Mouse (Mus musculus): ENCODE results near the gene Stab2. TPM values are rescaled to one million over a fixed set of nuclear protein-coding genes. Genes with fewer than 3 reads are reported as not detected.

Gene Stab2
- polyA plus RNA-seq, 1 experiment from 2014 or later, result 0.08 TPM

DNA sequence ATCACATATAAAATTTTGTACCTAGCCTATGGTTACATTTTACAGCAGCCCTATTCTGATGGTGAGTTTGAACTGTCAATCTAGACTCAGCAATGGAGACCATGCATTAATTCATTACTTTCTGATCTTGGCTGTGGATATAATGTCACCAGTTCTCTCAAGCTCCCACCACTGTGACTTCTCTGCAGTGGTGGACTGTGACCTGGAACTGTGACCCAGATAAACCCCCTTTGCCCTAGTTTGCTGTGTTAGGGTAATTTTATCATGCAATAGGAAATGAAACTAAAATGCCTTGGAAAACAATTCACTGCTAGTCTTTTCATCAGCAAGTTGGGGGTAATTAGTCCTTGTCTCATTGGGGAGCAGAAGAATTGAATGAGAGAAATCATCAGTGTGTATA is 126.4 kb downstream of the Stab2 start:
- ATAC-seq (replicated peaks), result no peak
- H3K4me1 ChIP-seq, result no peaks in the 10 kb centered on the region
- H3K27ac ChIP-seq (replicated peaks), result no peak overlapping the region
- no peaks in the 10 kb centered on the region for H3K9me3 ChIP-seq
- no peak overlapping the region for H3K4me3 ChIP-seq
- no peaks in the 10 kb centered on the region for H3K36me3 ChIP-seq
- no peaks in the 10 kb centered on the region for H3K27me3 ChIP-seq
- no peak overlapping the region for H3K4me2 ChIP-seq (replicated peaks)
- no peak overlapping the region for H3K9ac ChIP-seq (replicated peaks)

GRCm38 (mm10) chr10:86880071-86880806 is 127.6 kb downstream of the Stab2 start:
- no peak overlapping the region for H3K4me3 ChIP-seq
- ATAC-seq (replicated peaks), result no peak
- no peaks in the 10 kb centered on the region for H3K9me3 ChIP-seq
- H3K27ac ChIP-seq (replicated peaks), result no peak overlapping the region
- no peak overlapping the region for H3K4me2 ChIP-seq (replicated peaks)
- H3K4me1 ChIP-seq, result no peaks in the 10 kb centered on the region
- no peaks in the 10 kb centered on the region for H3K27me3 ChIP-seq
- no peak overlapping the region for H3K9ac ChIP-seq (replicated peaks)
- no peaks in the 10 kb centered on the region for H3K36me3 ChIP-seq
- 51% methylated on average over 5 of the region's 5 CpGs for WGBS

DNA sequence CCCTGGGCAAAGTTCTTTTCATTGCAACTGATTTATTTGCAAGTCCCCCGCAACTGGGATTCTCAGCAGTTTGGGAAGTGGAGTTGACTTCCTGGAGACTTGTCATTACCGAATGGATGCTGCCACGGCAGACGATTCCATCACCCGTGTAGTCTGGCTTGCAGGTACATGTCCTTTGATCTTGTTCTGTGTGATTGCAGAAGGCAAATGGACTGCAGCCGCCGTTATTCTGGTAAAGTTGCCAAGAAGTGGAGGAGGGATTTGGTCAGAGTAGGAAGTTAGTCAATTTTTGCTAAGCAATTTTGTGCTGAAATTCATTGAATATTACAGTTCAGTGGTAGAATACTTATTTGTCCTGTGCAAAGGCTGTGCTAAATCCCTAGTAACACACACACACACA is 129.1 kb downstream of the Stab2 start:
- H3K9me3 ChIP-seq, result no peaks in the 10 kb centered on the region
- H3K9ac ChIP-seq (replicated peaks), result no peak overlapping the region
- no peak for ATAC-seq (replicated peaks)

DNA sequence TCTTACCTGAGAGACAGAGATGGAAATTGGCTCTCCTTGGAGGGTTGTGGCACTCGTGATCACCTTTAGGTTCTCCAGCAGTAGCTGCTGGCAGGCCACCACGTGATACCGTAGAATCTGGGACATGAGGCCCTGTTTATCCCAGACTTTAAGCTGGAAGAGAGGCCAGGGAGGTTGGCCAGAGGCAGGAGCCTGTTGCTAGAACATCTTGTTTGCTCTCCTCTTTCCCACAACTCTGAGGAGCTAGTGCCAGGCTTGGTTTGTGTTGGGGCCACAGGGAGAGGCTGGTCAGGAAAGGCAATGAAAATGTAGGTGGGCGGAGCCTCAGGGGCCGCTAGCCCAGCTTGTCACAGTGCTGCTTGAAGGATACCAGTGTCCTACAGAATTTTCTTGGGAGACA is 135.2 kb downstream of the Stab2 start:
- Histone ChIP-seq H3K27ac (replicated peaks) (no peak overlapping the region), H3K9me3 (no peaks in the 10 kb centered on the region), H3K4me3 (no peak overlapping the region), H3K9ac (replicated peaks) (no peak overlapping the region), H3K4me2 (replicated peaks) (no peak overlapping the region), H3K4me1 (no peaks in the 10 kb centered on the region), H3K27me3 (no peaks in the 10 kb centered on the region), H3K36me3 (no peaks in the 10 kb centered on the region)
- 72% methylated on average over 5 of the region's 5 CpGs for whole genome bisulfite sequencing
- ATAC-seq (replicated peaks), result no peak

More for the DNA sequence above, 129.1 kb downstream of the Stab2 start:
- no peaks in the 10 kb centered on the region for H3K4me1 ChIP-seq
- no peak overlapping the region for H3K4me3 ChIP-seq
- no peak overlapping the region for H3K27ac ChIP-seq (replicated peaks)
- H3K4me2 ChIP-seq (replicated peaks), result no peak overlapping the region
- H3K27me3 ChIP-seq, result no peaks in the 10 kb centered on the region
- no peaks in the 10 kb centered on the region for H3K36me3 ChIP-seq
- 91% methylated on average over 7 of the region's 7 CpGs for WGBS

GRCm38 (mm10) chr10:86872121-86872520 is 135.7 kb downstream of the Stab2 start:
- no peak overlapping the region for H3K9ac ChIP-seq (replicated peaks)
- H3K4me1 ChIP-seq, result no peaks in the 10 kb centered on the region
- H3K36me3 ChIP-seq, result no peaks in the 10 kb centered on the region
- 84% methylated on average over 7 of the region's 7 CpGs for WGBS
- H3K4me3 ChIP-seq, result no peak overlapping the region
- H3K4me2 ChIP-seq (replicated peaks), result no peak overlapping the region
- no peaks in the 10 kb centered on the region for H3K9me3 ChIP-seq
- no peaks in the 10 kb centered on the region for H3K27me3 ChIP-seq
- ATAC-seq (replicated peaks), result no peak
- H3K27ac ChIP-seq (replicated peaks), result no peak overlapping the region

DNA sequence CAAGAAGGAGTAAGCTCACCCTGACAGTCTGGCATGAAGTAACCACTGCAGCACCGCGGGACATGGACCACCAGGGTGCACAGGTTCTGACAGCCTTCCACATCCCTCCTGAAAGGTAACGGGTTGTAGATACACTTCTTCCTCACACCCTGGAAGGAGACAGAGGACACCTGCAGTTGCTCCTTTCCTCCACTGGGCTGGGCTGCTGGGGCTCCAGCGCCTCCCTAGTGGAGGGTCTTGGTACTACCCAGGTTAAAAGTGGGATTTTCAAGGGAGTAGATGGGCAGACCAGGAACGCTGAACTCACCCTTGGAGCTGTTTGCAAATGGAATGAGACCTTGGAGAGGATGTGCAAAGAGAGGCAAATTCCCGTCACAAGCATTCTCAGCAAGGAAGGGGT is 144.4 kb downstream of the Stab2 start:
- H3K4me1 ChIP-seq, result no peaks in the 10 kb centered on the region
- no peaks in the 10 kb centered on the region for H3K27me3 ChIP-seq
- 89% methylated on average over 6 of the region's 6 CpGs for WGBS
- H3K9me3 ChIP-seq, result no peaks in the 10 kb centered on the region
- H3K27ac ChIP-seq (replicated peaks), result no peak overlapping the region
- H3K9ac ChIP-seq (replicated peaks), result no peak overlapping the region
- no peaks in the 10 kb centered on the region for H3K36me3 ChIP-seq
- H3K4me2 ChIP-seq (replicated peaks), result no peak overlapping the region
- no peak for ATAC-seq (replicated peaks)
- no peak overlapping the region for H3K4me3 ChIP-seq

DNA sequence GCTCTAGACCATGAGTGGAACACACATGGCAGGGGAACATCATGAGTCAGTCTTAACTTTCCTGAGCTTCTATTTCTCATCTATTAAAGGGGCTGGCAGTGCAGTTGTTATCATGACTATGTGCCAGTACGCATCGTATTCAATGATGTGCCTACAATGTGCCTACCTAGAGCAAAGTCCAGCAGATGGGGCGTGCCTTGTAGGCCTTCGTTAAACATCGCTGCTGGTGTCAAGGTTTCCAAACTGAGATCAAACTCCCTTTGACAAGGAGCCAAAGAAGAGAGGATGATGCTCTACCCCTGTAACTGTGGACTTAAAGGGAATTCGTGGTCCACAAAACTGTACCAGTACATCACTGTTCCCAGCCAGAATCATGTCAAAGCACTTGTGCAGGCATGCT is 145.3 kb downstream of the Stab2 start:
- H3K9me3 ChIP-seq, result no peaks in the 10 kb centered on the region
- H3K4me1 ChIP-seq, result no peaks in the 10 kb centered on the region
- ATAC-seq (replicated peaks), result no peak
- no peaks in the 10 kb centered on the region for H3K27me3 ChIP-seq
- no peak overlapping the region for H3K27ac ChIP-seq (replicated peaks)
- no peaks in the 10 kb centered on the region for H3K36me3 ChIP-seq
- 88% methylated on average over 6 of the region's 6 CpGs for WGBS
- H3K9ac ChIP-seq (replicated peaks), result no peak overlapping the region
- no peak overlapping the region for H3K4me3 ChIP-seq
- H3K4me2 ChIP-seq (replicated peaks), result no peak overlapping the region

GRCm38 (mm10) chr10:86860396-86860795 is 147.4 kb downstream of the Stab2 start:
- no peaks in the 10 kb centered on the region for H3K4me1 ChIP-seq
- no peaks in the 10 kb centered on the region for H3K27me3 ChIP-seq
- H3K4me2 ChIP-seq (replicated peaks), result no peak overlapping the region
- H3K9me3 ChIP-seq, result no peaks in the 10 kb centered on the region
- H3K27ac ChIP-seq (replicated peaks), result no peak overlapping the region
- no peaks in the 10 kb centered on the region for H3K36me3 ChIP-seq
- no peak overlapping the region for H3K4me3 ChIP-seq
- no peak for ATAC-seq (replicated peaks)
- WGBS, result 80% methylated on average over 4 of the region's 4 CpGs
- H3K9ac ChIP-seq (replicated peaks), result no peak overlapping the region

- Histone ChIP-seq H3K27me3 (no peaks in the 10 kb centered on the region), H3K9ac (replicated peaks) (no peak overlapping the region), H3K4me3 (no peak overlapping the region), H3K4me2 (replicated peaks) (no peak overlapping the region), H3K9me3 (no peaks in the 10 kb centered on the region), H3K36me3 (no peaks in the 10 kb centered on the region), H3K4me1 (no peaks in the 10 kb centered on the region), H3K27ac (replicated peaks) (no peak overlapping the region)
- WGBS, result 81% methylated on average over 3 of the region's 3 CpGs
- no peak for ATAC-seq (replicated peaks)
These were observed 154.4 kb downstream of the Stab2 start for GRCm38 (mm10) chr10:86853433-86853832.

DNA sequence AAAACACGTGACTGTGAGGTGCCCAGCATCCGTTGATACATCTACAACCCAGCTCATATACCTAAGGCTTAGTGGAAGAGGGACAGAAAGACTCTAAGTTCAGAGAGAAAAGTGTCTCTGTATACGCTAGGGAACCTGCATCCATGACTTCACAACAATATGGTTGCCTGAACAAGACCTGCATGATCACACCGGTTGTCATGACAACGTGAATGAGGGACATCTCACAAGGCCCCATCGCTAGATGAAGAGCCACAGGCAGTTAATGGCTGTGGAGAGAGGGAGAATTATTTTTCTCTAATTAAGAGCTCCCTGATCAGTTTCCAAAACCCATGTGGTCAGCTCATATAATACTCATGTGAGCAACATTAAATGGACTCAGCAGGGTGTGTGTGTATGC is 155.7 kb downstream of the Stab2 start:
- Histone ChIP-seq H3K36me3 (no peaks in the 10 kb centered on the region), H3K9me3 (no peaks in the 10 kb centered on the region), H3K4me3 (no peak overlapping the region), H3K9ac (replicated peaks) (no peak overlapping the region), H3K4me2 (replicated peaks) (no peak overlapping the region), H3K4me1 (no peaks in the 10 kb centered on the region), H3K27ac (replicated peaks) (no peak overlapping the region), H3K27me3 (no peaks in the 10 kb centered on the region)
- no peak for ATAC-seq (replicated peaks)
- WGBS, result 75% methylated on average over 6 of the region's 6 CpGs

GRCm38 (mm10) chr10:86849508-86849907 is 158.3 kb downstream of the Stab2 start:
- Histone ChIP-seq H3K4me2 (replicated peaks) (no peak overlapping the region), H3K4me1 (no peaks in the 10 kb centered on the region), H3K9ac (replicated peaks) (no peak overlapping the region), H3K4me3 (no peak overlapping the region), H3K27me3 (no peaks in the 10 kb centered on the region), H3K36me3 (no peaks in the 10 kb centered on the region), H3K27ac (replicated peaks) (no peak overlapping the region), H3K9me3 (no peaks in the 10 kb centered on the region)
- no peak for ATAC-seq (replicated peaks)
- 89% methylated on average over 4 of the region's 4 CpGs for WGBS

DNA sequence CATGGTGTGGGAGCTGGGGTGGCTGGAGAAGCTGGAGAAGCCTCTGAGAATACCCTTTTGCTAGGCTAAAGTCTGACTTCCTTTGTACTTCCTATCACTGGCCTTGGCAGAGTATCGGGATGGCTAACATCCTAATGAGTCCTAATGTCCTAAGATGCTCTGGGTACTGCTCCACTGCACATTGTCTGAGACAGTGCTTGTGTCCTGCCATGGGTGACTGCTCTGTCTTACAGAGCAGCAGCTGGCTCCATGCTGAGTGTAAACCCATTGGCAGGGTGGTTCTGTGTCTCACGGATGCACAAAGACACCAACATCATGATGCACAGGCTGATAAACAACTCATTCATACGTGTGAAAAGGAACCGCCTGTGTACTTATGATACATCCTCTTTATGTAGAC is 158.7 kb downstream of the Stab2 start:
- Histone ChIP-seq H3K4me1 (no peaks in the 10 kb centered on the region), H3K9me3 (no peaks in the 10 kb centered on the region), H3K36me3 (no peaks in the 10 kb centered on the region), H3K4me3 (no peak overlapping the region), H3K9ac (replicated peaks) (no peak overlapping the region), H3K27me3 (no peaks in the 10 kb centered on the region), H3K27ac (replicated peaks) (no peak overlapping the region), H3K4me2 (replicated peaks) (no peak overlapping the region)
- no peak for ATAC-seq (replicated peaks)
- WGBS, result 85% methylated on average over 4 of the region's 4 CpGs

DNA sequence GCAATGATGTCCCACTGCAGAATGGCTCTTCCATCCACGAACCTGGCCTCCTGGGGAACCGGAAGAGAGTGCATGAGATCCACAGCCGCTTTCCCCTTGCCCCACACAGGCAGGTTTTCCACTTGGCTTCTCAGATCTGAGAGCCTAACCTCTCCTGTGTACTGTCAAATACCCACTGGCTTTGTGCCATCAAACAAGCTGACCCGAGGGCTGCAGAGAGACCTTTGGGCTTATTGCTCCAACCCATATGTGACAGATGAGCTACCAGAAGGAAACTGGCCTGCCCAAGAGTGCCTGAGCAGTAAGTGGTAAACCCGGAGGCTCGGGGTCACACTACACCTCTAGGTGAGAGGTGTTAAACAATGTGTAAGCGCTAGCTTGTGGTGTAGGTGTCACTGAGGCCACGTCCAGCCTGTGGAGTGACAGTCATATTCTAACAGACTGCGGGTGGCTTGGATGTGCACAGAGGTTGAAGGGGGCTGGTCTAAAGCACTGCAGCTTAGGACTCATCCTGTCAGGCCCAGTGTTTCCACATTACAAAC is 160.8 kb downstream of the Stab2 start:
- no peak for ATAC-seq (replicated peaks)

More for the DNA sequence above, 160.8 kb downstream of the Stab2 start:
- 90% methylated on average over 9 of the region's 9 CpGs for WGBS
- Histone ChIP-seq H3K4me3 (no peak overlapping the region), H3K9ac (replicated peaks) (no peak overlapping the region), H3K4me2 (replicated peaks) (no peak overlapping the region), H3K27ac (replicated peaks) (no peak overlapping the region), H3K27me3 (no peaks in the 10 kb centered on the region), H3K4me1 (no peaks in the 10 kb centered on the region), H3K9me3 (no peaks in the 10 kb centered on the region), H3K36me3 (no peaks in the 10 kb centered on the region)
